8 mouse cellular contexts compared by ENCODE assay signal in the genomic region with DNA sequence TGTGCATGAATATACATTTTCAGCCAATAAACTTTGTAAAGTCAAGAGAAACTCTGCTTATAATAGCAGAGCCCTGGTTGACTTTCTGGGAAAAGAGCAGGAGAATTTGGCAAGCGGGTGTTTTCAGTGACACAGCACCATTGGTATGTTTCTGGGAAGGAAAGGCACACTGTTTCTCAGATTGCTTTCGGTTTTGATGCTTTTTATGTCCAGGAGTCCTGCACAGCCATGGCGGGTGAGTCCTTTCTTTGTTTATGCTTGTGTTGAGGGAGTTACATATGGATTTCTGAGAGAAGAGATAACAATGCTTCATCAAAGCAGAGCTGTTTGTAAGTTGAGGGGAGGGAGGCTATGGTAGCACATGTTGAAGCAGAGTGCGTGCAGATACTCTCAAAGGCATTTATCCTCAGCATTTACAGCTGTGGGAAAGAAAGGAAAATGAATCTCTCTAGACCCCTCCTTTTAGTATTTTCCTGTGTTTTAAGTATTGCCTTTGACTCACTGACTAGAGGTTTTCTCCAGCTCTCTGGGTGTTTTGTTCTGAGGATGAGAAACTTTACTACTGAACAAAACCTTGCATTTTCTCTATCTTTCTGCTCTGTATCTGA. TPM values are rescaled to one million over a fixed set of nuclear protein-coding genes. Genes with fewer than 3 reads are reported as not detected.
DNase-seq lines count a peak whose midpoint lies in the region; ATAC-seq lines count a peak whose summit lies in the region.

A gene (plus strand): TSS at position 140 of the 608 bp plus-strand sequence.

- intact Hi-C loops in left cerebral cortex, postnatal 4 days (cut with DNase I), result no loop called here

- H3K4me2 ChIP-seq in hindbrain, embryonic 14.5 days (replicated peaks), result no peak within 1 kb of the TSS

- no peak within 1 kb of the TSS for H3K27ac ChIP-seq in hindbrain, embryonic 14.5 days

- ATAC-seq in monocyte, adult 5-6 weeks (replicated peaks; ENCODE audit: insufficient number of reproducible peaks, low FRiP score, low TSS enrichment, poor library complexity, severe bottlenecking), result 0 out of 2 replicates have a peak, but pooled peaks have one; percentile 47
- no peak for ATAC-seq in hindbrain, embryonic 14.5 days (ENCODE audit: low FRiP score)

- H3K27me3 ChIP-seq in hindbrain, embryonic 14.5 days (ENCODE audit: control insufficient read depth, insufficient read depth, low read length), result no peaks in the 10 kb centered on the region

- H3K36me3 ChIP-seq in hindbrain, embryonic 14.5 days (replicated peaks; ENCODE audit: control insufficient read depth, insufficient read depth), result no peaks in the 10 kb centered on the region

- H3K9me3 ChIP-seq in hindbrain, embryonic 14.5 days (ENCODE audit: control insufficient read depth, low read length), result no peaks in the 10 kb centered on the region

- WGBS in hindbrain, embryonic 14.5 days, result 75% methylated on average over 4 of the region's 4 CpGs

- no peak within 1 kb of the TSS for H3K9ac ChIP-seq in hindbrain, embryonic 14.5 days

- no peaks in the 10 kb centered on the region for H3K4me1 ChIP-seq in hindbrain, embryonic 14.5 days (replicated peaks; ENCODE audit: control insufficient read depth, insufficient read depth, low read length)

- peak; percentile 69 for DNase-seq in adrenal gland, adult 2 months
- peak; percentile 4 to 11 for DNase-seq in gastrocnemius, adult 8-10 months (ENCODE audit: low spot score in 2 of 2)
- DNase-seq in kidney, adult 18-20 months, result peak; percentile 2
- DNase-seq in left cerebral cortex, postnatal 4 days, result no peak
- DNase-seq in layer of hippocampus, adult 9-11 months, result no peak
- DNase-seq in thymus, adult 18-20 months, result no peak
- no peak for DNase-seq in hindbrain, embryonic 14.5 days (ENCODE audit: low spot score)

- no peak within 1 kb of the TSS for H3K4me3 ChIP-seq in hindbrain, embryonic 14.5 days (replicated peaks; ENCODE audit: low read length)

RNA-seq across cellular contexts. Expression of the gene that starts here (rescaled TPM):
- total RNA-seq in adrenal gland, adult 2 months (2021), result 10 to 100 TPM; 40.0 to 43.5 TPM
- polyA plus RNA-seq in adrenal gland, adult 2 months (2012; rRNA removed), result 0.36 and 1.2 TPM in 2 replicates
- total RNA-seq in gastrocnemius, adult 8-10 months (2022), result 10 to 100 TPM in 1 of 4 experiments, 1 to 10 TPM in 3; 2.9 to 10.9 (median 7.2) TPM
- total RNA-seq in monocyte, adult 5-6 weeks (2017), result 1.2 to 3.6 TPM (median 1.6 TPM) in 3 replicates
- 1 to 10 TPM in 1 of 2 experiments, under 1 TPM in 1; 0.99 to 1.1 TPM for total RNA-seq in left cerebral cortex, postnatal 4 days (2021)
- 0.62 and 0.94 TPM in 2 replicates for polyA plus RNA-seq in hindbrain, embryonic 14.5 days (2014; fragmentation: Nextera tagmentation; extraction: Ambion mirVana)

Comparison
In these comparisons a context has a peak if more than half of its experiments do, and no peak if none do; other contexts are left out.
1. DNase-seq: peak in adrenal gland, adult 2 months (single experiment), gastrocnemius, adult 8-10 months (2 of 2) and kidney, adult 18-20 months (single experiment); none in left cerebral cortex, postnatal 4 days (single experiment), layer of hippocampus, adult 9-11 months (single experiment), thymus, adult 18-20 months (0 of 2) and hindbrain, embryonic 14.5 days (single experiment).